Mouse (Mus musculus): ENCODE results near the gene Gnat2. TPM values are rescaled to one million over a fixed set of nuclear protein-coding genes. Genes with fewer than 3 reads are reported as not detected.

Gnat2 gene
- polyA plus RNA-seq, 1 experiment: 0.90 TPM

DNA sequence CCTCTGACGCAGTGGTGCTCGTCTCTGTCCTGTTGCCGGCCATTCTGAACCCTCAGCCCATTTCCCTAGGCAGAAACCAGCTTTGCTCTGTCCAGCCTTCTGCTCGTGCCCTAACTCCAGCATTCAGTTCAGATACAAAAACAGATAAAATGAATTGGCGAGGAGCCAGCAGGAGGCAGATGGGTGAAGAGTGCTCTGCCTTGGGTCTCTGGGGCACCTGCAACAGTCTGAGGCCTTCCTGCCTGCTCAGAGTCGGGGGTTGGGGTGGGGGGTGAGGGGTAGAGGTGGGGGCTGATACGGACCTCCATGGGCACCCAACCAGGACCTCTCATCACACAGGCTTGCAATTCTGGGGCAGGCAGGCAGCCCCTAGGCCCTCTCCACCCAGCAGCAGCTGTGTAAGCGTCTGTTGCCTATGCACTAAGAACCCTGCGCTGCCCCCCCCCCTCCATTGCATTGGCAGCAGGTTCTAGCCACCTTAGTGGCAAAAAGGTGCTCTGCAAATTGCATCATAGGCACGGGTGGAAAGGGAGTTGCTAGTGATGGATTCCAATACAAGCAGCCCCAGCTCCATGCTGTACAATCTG, 19.5 kb upstream of the Gnat2 start:
- Histone ChIP-seq H3K4me3 (no peak overlapping the region), H3K79me2 (ENCODE audit: control insufficient read depth, insufficient read depth) (no peaks in the 10 kb centered on the region), H3K4me2 (ENCODE audit: low read depth) (no peak overlapping the region), H3K27me3 (ENCODE audit: control insufficient read depth, insufficient read depth, insufficient read length) (no peaks in the 10 kb centered on the region), H3K36me3 (ENCODE audit: control insufficient read depth, insufficient read depth) (no peaks in the 10 kb centered on the region), H3ac (ENCODE audit: control insufficient read depth, insufficient read length) (no peak overlapping the region)
- TF ChIP-seq POLR2A (IDR thresholded peaks at IDR 0.05; ENCODE audit: insufficient read length, low read depth): no peak
- TF ChIP-seq POLR2AphosphoS2 (IDR thresholded peaks at IDR 0.05; ENCODE audit: insufficient read length, low read depth): no peak
- no peak for TF ChIP-seq CEBPB (IDR thresholded peaks at IDR 0.05; ENCODE audit: insufficient read depth, poor library complexity, severe bottlenecking)
- TF ChIP-seq TCF12 (IDR thresholded peaks at IDR 0.05; ENCODE audit: insufficient read depth, poor library complexity, severe bottlenecking): no peak
- TF ChIP-seq REST (IDR thresholded peaks at IDR 0.05; ENCODE audit: insufficient read depth, insufficient read length): no peak
- TF ChIP-seq MAX (IDR thresholded peaks at IDR 0.05; ENCODE audit: low read depth): no peak
- TF ChIP-seq MYOD1 (IDR thresholded peaks at IDR 0.05; ENCODE audit: control insufficient read depth in 1 of 3, insufficient read length in 2 of 3, low read depth in 2 of 3): no peak

DNA sequence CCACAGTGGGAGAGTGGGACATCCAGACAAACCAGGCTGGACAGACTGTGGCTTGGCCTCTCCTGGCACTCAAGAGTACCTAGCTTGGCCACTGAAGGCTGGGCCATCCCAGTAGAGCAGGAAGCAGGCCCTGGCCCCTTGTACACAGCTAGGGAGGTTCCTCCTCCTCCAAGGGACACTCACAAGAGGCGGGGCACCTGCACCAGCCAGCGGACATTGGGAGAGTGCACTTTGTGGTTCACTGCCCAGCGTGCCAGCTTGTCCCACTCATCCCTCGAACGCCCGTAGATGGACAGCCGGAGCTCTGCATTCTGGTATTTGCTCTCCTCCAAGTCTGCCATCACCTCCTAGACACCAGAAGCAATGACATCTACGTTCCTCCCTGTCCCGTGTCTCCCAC, 15.8 kb upstream of the Gnat2 start:
- H3K4me3 ChIP-seq: no peak overlapping the region
- no peak for TF ChIP-seq MAX (IDR thresholded peaks at IDR 0.05; ENCODE audit: low read depth)
- no peak for TF ChIP-seq CEBPB (IDR thresholded peaks at IDR 0.05; ENCODE audit: insufficient read depth, poor library complexity, severe bottlenecking)
- no peak for TF ChIP-seq TCF3 (IDR thresholded peaks at IDR 0.05; ENCODE audit: insufficient read length, low read depth)
- no peak for TF ChIP-seq E2F4 (IDR thresholded peaks at IDR 0.05; ENCODE audit: insufficient read depth)
- no peak for TF ChIP-seq TCF12 (IDR thresholded peaks at IDR 0.05; ENCODE audit: insufficient read depth, poor library complexity, severe bottlenecking)
- no peak for TF ChIP-seq MYOG (IDR thresholded peaks at IDR 0.05; ENCODE audit: control insufficient read depth in 1 of 3, insufficient read depth in 1 of 3, insufficient read length in 2 of 3, low read depth in 2 of 3)
- TF ChIP-seq MYOD1 (IDR thresholded peaks at IDR 0.05; ENCODE audit: control insufficient read depth in 1 of 3, insufficient read length in 2 of 3, low read depth in 2 of 3): no peak
- TF ChIP-seq USF1 (IDR thresholded peaks at IDR 0.05; ENCODE audit: low read depth): no peak
- TF ChIP-seq SRF (IDR thresholded peaks at IDR 0.05; ENCODE audit: control insufficient read depth, insufficient read length, low read depth): no peak
- no peak for TF ChIP-seq POLR2A (IDR thresholded peaks at IDR 0.05; ENCODE audit: insufficient read length, low read depth)
- no peak for TF ChIP-seq REST (IDR thresholded peaks at IDR 0.05; ENCODE audit: insufficient read depth, insufficient read length)
- H3ac ChIP-seq (ENCODE audit: control insufficient read depth, insufficient read length): no peak overlapping the region
- H3K79me2 ChIP-seq (ENCODE audit: control insufficient read depth, insufficient read depth): peaks cover 3% of the 10 kb centered on the region
- no peaks in the 10 kb centered on the region for H3K36me3 ChIP-seq (ENCODE audit: control insufficient read depth, insufficient read depth)
- H3K4me2 ChIP-seq (ENCODE audit: low read depth): no peak overlapping the region
- H3K27me3 ChIP-seq (ENCODE audit: control insufficient read depth, insufficient read depth, insufficient read length): no peaks in the 10 kb centered on the region

DNA sequence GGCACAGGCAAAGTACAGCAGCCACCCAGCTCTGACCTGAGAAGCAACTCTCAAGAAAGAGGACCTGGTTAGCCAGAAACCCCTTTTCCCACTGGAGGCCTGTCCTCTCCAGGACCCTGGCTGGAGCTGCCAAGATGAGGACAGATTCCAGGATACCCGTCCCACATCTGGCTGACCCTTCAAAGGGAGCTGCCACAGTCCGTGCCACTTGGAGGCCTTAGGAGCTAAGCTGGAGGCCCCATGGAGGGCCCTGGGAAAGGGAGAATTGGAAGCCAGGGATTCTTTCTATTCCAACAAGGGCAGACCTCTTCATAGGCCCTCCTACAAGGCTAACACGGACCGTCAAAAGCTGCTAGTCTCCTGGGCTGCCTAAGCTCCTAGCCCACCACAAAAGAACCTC, 10.9 kb upstream of the Gnat2 start:
- H3ac ChIP-seq (ENCODE audit: control insufficient read depth, insufficient read length): no peak overlapping the region
- H3K4me2 ChIP-seq (ENCODE audit: low read depth): no peak overlapping the region
- TF ChIP-seq E2F4 (IDR thresholded peaks at IDR 0.05; ENCODE audit: insufficient read depth) (no peak), POLR2AphosphoS2 (IDR thresholded peaks at IDR 0.05; ENCODE audit: insufficient read length, low read depth) (no peak), MYOG (IDR thresholded peaks at IDR 0.05; ENCODE audit: control insufficient read depth in 1 of 3, insufficient read depth in 1 of 3, insufficient read length in 2 of 3, low read depth in 2 of 3) (no peak), MAX (IDR thresholded peaks at IDR 0.05; ENCODE audit: low read depth) (no peak), USF1 (IDR thresholded peaks at IDR 0.05; ENCODE audit: low read depth) (no peak), MYOD1 (IDR thresholded peaks at IDR 0.05; ENCODE audit: control insufficient read depth in 1 of 3, insufficient read length in 2 of 3, low read depth in 2 of 3) (no peak), TCF12 (IDR thresholded peaks at IDR 0.05; ENCODE audit: insufficient read depth, poor library complexity, severe bottlenecking) (no peak), SRF (IDR thresholded peaks at IDR 0.05; ENCODE audit: control insufficient read depth, insufficient read length, low read depth) (no peak), TCF3 (IDR thresholded peaks at IDR 0.05; ENCODE audit: insufficient read length, low read depth) (no peak), CEBPB (IDR thresholded peaks at IDR 0.05; ENCODE audit: insufficient read depth, poor library complexity, severe bottlenecking) (no peak), REST (IDR thresholded peaks at IDR 0.05; ENCODE audit: insufficient read depth, insufficient read length) (no peak), POLR2A (IDR thresholded peaks at IDR 0.05; ENCODE audit: insufficient read length, low read depth) (no peak)
- no peaks in the 10 kb centered on the region for H3K36me3 ChIP-seq (ENCODE audit: control insufficient read depth, insufficient read depth)
- H3K79me2 ChIP-seq (ENCODE audit: control insufficient read depth, insufficient read depth): peaks cover 35% of the 10 kb centered on the region
- H3K27me3 ChIP-seq (ENCODE audit: control insufficient read depth, insufficient read depth, insufficient read length): no peaks in the 10 kb centered on the region
- H3K4me3 ChIP-seq: no peak overlapping the region

DNA sequence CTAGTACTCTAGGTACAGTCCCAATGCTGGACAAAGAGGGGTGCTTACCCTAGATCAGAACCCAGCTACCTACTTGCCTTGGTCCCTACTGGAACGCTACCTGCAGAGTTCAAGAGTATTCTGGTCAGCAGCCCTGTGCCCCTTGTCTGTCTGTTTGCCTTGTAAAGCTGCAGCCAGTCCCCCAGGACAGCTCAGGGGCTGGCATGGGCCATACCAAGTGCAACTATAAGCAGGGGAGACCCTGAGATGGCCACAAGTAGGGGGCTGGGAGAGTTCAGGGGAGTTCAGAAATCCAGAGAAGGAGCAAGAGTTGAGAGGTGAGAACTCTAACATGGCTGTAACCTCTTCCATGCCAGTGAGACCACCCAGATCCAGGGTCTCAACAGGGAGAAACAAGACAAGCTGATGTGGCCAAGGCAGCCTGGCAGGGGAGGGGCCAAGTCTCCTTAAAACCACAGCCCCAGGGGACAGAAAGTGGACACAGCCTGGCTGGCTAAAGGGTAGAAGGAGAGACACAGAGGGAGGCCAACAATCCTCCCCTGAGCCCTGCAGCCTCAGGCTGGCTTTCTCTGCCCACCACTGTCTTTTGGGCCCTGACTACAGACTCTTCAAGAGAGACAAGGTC, 10.2 kb upstream of the Gnat2 start:
- Histone ChIP-seq H3K27me3 (ENCODE audit: control insufficient read depth, insufficient read depth, insufficient read length) (no peaks in the 10 kb centered on the region), H3K79me2 (ENCODE audit: control insufficient read depth, insufficient read depth) (peaks cover 35% of the 10 kb centered on the region), H3K36me3 (ENCODE audit: control insufficient read depth, insufficient read depth) (no peaks in the 10 kb centered on the region), H3ac (ENCODE audit: control insufficient read depth, insufficient read length) (no peak overlapping the region), H3K4me2 (ENCODE audit: low read depth) (peak overlapping the region; percentile 74), H3K4me3 (no peak overlapping the region)
- TF ChIP-seq TCF3 (IDR thresholded peaks at IDR 0.05; ENCODE audit: insufficient read length, low read depth) (no peak), CEBPB (IDR thresholded peaks at IDR 0.05; ENCODE audit: insufficient read depth, poor library complexity, severe bottlenecking) (no peak), POLR2A (IDR thresholded peaks at IDR 0.05; ENCODE audit: insufficient read length, low read depth) (no peak), MYOD1 (IDR thresholded peaks at IDR 0.05; ENCODE audit: control insufficient read depth in 1 of 3, insufficient read length in 2 of 3, low read depth in 2 of 3) (no peak), E2F4 (IDR thresholded peaks at IDR 0.05; ENCODE audit: insufficient read depth) (no peak), REST (IDR thresholded peaks at IDR 0.05; ENCODE audit: insufficient read depth, insufficient read length) (no peak), POLR2AphosphoS2 (IDR thresholded peaks at IDR 0.05; ENCODE audit: insufficient read length, low read depth) (no peak), SRF (IDR thresholded peaks at IDR 0.05; ENCODE audit: control insufficient read depth, insufficient read length, low read depth) (no peak), MYOG (IDR thresholded peaks at IDR 0.05; ENCODE audit: control insufficient read depth in 1 of 3, insufficient read depth in 1 of 3, insufficient read length in 2 of 3, low read depth in 2 of 3) (no peak), MAX (IDR thresholded peaks at IDR 0.05; ENCODE audit: low read depth) (no peak), USF1 (IDR thresholded peaks at IDR 0.05; ENCODE audit: low read depth) (no peak), TCF12 (IDR thresholded peaks at IDR 0.05; ENCODE audit: insufficient read depth, poor library complexity, severe bottlenecking) (no peak)

All from myocyte (in vitro differentiated cells).